Mouse (Mus musculus) brain, embryonic 18.5 days (tissue): ENCODE measurements around the gene Inpp4a.

Source experiments
- DNase-seq: peaks from one replicate; pipeline ENCODE4 v3.0.0-alpha.2; 2012; ENCODE audit warnings: low read depth, low spot score

Inpp4a gene

GRCm38 (mm10) chr1:37323208-37323607 is 23.5 kb downstream of the Inpp4a start:
- no peak for DNase-seq

GRCm38 (mm10) chr1:37324569-37324968 is 24.9 kb downstream of the Inpp4a start:
- no peak for DNase-seq

- DNase-seq: no peak
These were observed 27.6 kb downstream of the Inpp4a start for GRCm38 (mm10) chr1:37327311-37327710.

- DNase-seq: no peak
These were observed 29.5 kb downstream of the Inpp4a start for GRCm38 (mm10) chr1:37329132-37329531.

- DNase-seq: no peak
These were observed 30.2 kb downstream of the Inpp4a start for GRCm38 (mm10) chr1:37329831-37330230.

GRCm38 (mm10) chr1:37332756-37333155 is 33.1 kb downstream of the Inpp4a start:
- no peak for DNase-seq

- no peak for DNase-seq
These were observed 34.2 kb downstream of the Inpp4a start for GRCm38 (mm10) chr1:37333741-37334440.

GRCm38 (mm10) chr1:37336022-37336421 is 36.4 kb downstream of the Inpp4a start:
- no peak for DNase-seq

- no peak for DNase-seq
These were observed 37.1 kb downstream of the Inpp4a start for GRCm38 (mm10) chr1:37336794-37337193.

- DNase-seq: no peak
These were observed 37.6 kb downstream of the Inpp4a start for GRCm38 (mm10) chr1:37337273-37337672.

- no peak for DNase-seq
These were observed 39.5 kb downstream of the Inpp4a start for GRCm38 (mm10) chr1:37339144-37339543.

- DNase-seq: no peak
These were observed 41.7 kb downstream of the Inpp4a start for GRCm38 (mm10) chr1:37341347-37341746.

GRCm38 (mm10) chr1:37341914-37342313 is 42.2 kb downstream of the Inpp4a start:
- DNase-seq: no peak

GRCm38 (mm10) chr1:37342524-37342923 is 42.9 kb downstream of the Inpp4a start:
- no peak for DNase-seq

- DNase-seq: no peak
These were observed 43.6 kb downstream of the Inpp4a start for GRCm38 (mm10) chr1:37343265-37343664.

GRCm38 (mm10) chr1:37344223-37344916 is 44.7 kb downstream of the Inpp4a start:
- DNase-seq: no peak

- no peak for DNase-seq
These were observed 47.9 kb downstream of the Inpp4a start for GRCm38 (mm10) chr1:37347361-37348080.

- no peak for DNase-seq
These were observed 51.4 kb downstream of the Inpp4a start for GRCm38 (mm10) chr1:37350886-37351651.

- DNase-seq: no peak
These were observed 52.3 kb downstream of the Inpp4a start for GRCm38 (mm10) chr1:37351961-37352360.

GRCm38 (mm10) chr1:37353456-37353855 is 53.8 kb downstream of the Inpp4a start:
- DNase-seq: no peak

- no peak for DNase-seq
These were observed 55.8 kb downstream of the Inpp4a start for GRCm38 (mm10) chr1:37355492-37355891.

GRCm38 (mm10) chr1:37356305-37356704 is 56.6 kb downstream of the Inpp4a start:
- DNase-seq: no peak
